Mouse (Mus musculus) cerebellum, adult 2 months (tissue): ENCODE data around the gene Sbpl.

Experiments
- CTCF ChIP-seq: fragments of 200-500 bp; IDR thresholded peaks from 2 replicates; pipeline ENCODE4 v1.5.1; 2011; ENCODE audit warnings: low read depth, mild to moderate bottlenecking, control low read depth, low read length, moderate library complexity, borderline replicate concordance; ENCODE audit not compliant: insufficient read depth
- POLR2A ChIP-seq: fragments of 200-500 bp; IDR thresholded peaks from 2 replicates; pipeline ENCODE4 v1.6.1; 2011; ENCODE audit warnings: low read length, control low read depth, borderline replicate concordance; ENCODE audit not compliant: insufficient read depth

- TF ChIP-seq CTCF (no peak), POLR2A (peak; percentile 57)
These were observed 30.5 kb downstream of the Sbpl start for GRCm38 (mm10) chr17:23924531-23925007.
